Mouse (Mus musculus): ENCODE results near the gene Zdhhc24.

The Zdhhc24 gene

DNA sequence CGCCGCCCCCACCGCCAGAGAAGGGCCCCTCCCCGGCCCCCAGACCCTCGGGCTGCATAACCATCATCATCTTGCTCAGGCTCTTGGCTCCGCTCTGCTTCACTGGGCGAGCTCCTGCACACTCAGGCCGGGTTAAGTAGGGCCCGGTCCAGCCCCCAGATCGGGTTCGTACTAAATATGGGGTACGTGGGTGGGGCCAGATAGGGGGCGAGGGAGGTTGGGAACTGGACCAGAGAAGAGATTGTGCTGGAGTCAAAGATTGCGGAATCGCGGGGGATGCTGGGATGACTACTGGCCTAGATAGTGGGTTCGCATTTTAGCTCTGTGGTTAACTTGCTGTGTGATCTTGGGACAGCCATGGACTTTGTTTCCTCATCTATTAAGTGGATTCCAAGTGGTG lies 683 bp upstream of the Zdhhc24 start, which contains the start of gene Actn3:
Gene Actn3, minus strand, starts transcription at position 125 of the 400 bp plus-strand sequence.
- DNase-seq (ENCODE audit: low read depth, low spot score) = no peak

DNA sequence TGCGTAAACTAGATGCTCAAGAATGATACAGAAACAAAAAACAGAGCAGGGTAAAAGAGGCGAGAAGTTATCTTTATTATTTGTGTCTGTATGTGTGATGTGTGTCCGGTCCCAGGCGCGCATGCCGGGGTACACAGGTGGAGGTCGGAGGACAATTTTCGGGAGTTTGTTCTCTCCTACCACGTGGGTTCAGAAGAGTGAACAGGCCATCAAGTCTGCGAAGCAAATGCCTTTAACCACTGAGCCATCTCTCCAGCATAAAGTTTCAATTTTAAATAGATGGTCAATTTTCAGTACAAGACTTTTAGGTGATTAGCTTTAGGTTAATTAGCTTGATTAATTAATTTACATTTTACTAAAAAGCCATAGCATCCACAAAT lies 846 bp downstream of the Zdhhc24 start:
- DNase-seq (ENCODE audit: low read depth, low spot score) = no peak

DNA sequence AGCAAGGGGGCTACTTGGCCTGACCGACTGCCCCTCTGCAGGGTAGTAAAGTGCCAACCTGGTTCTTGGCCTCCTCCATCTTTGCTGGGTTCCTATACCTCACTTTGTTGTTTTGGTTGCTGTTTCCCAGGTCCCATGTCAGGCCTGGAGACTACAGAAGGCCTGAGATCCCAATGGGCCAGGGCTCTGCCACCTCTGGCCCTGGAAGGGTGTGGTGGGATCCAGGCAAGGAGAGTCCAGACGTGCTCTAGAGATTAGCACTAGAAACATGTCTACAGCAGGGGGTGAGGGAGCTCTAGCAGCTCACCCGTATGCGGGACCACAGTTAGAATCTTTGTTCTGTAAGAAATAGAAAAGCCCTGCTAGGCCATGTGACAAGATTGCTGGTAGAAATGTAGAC lies 5.5 kb downstream of the Zdhhc24 start:
- DNase-seq (ENCODE audit: low read depth, low spot score) = no peak

DNA sequence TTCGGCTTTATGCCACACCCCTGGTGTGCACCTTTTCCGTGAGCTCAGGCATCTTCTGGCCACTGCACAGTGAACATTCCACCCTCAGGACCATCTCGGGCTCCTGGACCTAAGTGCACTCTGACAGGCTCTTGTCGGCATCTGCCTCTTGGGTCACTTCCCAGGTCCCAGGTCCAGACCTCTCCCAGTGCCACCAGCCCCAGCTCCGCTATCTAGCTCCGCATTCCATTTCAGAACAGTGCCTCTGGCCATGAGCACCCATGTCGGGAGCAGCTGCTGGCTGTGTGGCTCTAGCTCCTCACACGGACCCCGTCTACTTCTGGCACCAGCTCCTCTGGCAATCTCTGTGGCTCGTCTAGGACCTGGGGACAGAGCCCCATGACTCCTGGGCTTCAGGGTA lies 11.3 kb downstream of the Zdhhc24 start:
- DNase-seq (ENCODE audit: low read depth, low spot score) = no peak

DNA sequence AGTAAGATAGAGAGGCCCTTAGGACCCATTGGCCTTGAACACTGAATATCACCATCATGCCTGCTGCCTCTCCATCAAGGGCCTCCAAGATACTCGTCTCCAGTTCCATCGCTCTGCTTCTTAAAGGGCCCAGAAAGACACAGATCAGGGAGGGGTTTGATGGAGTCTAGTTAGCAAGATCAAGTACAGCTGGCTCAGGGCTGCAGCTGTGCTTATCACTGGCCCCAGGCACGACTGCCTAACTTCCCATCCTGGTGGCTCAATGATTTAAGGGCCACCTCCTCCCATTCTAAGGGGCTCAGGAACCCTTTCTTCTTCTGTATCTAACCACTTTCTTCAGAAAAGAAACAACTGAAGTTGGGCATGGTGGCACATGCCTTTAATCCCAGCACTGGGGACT lies 13.3 kb downstream of the Zdhhc24 start:
- DNase-seq (ENCODE audit: low read depth, low spot score) = no peak

DNA sequence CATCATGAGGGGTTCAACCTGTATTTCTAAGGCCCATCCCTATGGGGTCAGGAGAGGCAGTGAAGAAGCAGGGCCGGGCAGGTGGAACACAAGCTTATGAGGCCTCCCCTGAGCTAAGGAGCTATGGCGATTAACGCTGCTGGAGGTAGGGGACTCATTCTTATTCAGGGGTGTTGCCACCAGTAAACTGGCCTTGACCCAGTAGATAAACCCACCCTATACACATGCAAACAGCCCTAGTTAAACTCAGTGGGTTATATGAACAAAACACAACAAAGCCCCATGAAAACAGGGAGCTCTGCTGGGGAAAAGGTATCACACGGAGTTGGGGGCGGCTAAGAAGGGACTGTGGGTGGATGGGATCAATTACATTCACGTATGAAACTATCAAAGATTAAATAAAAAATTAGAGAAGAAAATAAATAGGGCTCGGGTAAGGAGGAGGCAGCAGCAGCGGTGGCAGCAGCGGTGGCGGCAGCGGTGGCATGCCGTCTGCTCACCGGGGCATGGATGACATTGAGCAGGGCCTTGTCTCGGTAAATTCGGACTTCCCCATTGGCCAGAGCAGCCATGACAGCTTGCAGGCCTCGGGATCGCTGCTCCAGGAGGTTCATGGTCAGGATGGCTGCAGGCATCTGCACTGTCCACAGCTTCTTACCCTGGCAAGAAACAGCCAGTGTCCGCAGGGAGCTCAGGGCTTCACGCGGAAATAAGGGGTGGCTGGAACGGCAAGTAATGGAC lies 18.5 kb downstream of the Zdhhc24 start:
- no peak for DNase-seq (ENCODE audit: low read depth, low spot score)

DNA sequence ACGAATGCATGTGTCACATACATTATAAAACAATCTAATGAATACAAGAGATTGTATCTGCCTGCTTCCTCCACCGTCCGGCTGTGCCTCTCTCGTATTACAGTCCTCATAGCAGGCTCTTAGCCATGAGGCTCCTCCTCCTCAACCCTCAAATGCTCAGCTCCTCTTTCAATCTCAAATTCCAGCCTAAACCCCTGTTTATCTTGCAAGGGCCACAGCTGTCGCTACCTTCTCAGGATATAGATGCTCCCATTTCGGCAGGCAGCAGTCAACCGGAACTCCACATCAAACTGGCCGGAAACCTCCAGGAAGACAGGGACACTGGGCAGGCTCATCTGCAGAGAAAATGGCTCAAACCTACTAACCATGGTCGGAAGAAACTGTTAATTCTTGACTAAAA lies 20.5 kb downstream of the Zdhhc24 start:
- no peak for DNase-seq (ENCODE audit: low read depth, low spot score)

DNA sequence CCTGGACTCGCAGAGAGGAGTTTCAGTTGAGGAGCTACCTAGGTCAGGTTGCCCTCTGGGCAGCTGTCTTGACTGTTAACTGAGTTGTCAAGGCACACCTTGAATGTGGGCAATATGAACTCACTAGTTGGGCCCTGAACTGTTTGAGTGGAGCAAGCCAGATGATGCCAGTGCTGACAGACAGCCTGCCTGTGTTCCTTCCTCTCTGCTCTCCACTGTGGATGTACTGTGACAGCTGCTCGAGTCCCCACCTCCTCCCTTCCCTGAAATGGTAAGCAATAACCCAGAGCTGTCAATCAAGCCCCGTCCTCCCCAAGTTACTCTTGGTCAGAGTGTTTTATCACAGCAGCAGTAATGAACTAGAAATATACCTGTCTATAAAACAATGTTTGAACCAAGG lies 21.4 kb downstream of the Zdhhc24 start:
- no peak for DNase-seq (ENCODE audit: low read depth, low spot score)

DNA sequence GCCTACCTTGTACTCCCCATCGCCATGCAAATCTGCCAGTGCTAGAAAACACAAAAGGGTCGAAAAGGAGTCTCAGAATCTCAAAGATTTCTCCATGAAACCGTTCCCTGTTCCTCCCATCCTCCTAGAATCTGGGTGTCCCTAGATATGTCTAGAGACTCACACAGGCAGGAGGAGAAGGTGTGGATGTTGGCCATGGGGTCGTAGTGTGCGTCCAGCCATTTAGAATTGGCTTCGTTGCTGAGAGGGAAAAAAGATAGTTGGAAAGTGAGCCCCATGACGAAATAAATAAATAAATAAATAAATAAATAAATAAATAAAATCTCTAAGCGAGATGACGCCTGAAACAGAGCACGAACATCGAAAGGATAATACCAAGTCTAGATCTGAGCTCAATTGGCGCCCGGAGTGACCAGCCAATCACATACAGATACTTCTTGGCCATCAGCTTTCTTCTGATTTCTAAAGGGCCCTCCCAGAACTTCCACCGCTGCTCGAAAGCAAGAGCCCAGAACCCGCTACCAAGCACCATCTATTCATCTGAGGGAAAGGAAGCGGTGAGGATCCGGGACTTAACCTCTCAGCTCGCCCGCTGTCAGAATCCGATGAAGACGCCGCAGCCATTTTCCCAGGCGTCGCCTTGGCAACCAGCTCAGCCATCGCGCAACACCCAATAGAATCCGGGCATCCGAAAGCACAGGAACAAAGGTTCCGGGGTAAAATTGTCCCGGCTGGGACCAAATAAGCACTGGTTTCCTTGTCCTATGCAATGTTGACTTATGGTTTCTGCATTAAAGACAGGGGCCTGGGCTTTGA lies 27.7 kb downstream of the Zdhhc24 start, which contains the start of gene Bbs1:
Gene Bbs1, minus strand, starts transcription at position 650 of the 816 bp plus-strand sequence.
- peak; percentile 80 for DNase-seq (ENCODE audit: low read depth, low spot score)

DNA sequence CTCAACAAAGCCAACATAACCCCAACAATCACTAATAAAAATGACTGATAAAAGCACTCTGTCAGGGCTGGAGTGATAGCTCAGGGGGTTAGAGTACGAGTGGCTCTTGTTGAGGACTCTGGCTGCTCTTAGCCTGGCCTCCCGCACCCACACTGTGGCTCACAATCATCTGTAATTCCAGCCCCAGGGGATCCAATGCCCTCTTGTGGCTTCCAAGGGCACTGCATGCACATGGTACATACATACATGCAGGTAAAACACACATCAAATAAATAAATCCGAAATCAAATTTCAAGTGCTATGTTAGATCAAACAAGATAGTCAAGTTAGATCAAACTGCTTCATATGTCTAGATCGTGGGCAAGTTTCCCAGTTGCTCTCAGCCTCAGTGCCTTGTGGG lies 29.6 kb downstream of the Zdhhc24 start:
- DNase-seq (ENCODE audit: low read depth, low spot score) = peak; percentile 18

DNA sequence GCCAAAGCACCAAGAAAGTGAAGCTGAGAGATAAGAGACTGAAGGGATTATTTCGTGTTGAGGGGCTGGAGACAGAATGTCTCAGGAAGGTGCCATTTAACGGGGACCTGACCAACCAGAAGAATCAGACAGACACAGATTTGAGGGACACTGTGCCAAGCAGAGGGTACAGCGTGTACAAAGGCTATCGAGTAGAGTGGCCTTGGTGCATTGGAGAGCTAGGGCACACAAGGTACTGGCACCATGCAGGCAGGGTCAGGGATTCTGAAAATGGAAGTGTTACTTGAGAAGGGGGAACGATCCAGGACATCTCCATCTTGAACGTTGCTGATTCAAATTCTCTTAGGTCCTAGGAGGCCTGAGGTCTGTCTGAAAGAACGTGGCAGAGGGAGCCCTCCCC lies 30.9 kb downstream of the Zdhhc24 start:
- DNase-seq (ENCODE audit: low read depth, low spot score) = no peak

DNA sequence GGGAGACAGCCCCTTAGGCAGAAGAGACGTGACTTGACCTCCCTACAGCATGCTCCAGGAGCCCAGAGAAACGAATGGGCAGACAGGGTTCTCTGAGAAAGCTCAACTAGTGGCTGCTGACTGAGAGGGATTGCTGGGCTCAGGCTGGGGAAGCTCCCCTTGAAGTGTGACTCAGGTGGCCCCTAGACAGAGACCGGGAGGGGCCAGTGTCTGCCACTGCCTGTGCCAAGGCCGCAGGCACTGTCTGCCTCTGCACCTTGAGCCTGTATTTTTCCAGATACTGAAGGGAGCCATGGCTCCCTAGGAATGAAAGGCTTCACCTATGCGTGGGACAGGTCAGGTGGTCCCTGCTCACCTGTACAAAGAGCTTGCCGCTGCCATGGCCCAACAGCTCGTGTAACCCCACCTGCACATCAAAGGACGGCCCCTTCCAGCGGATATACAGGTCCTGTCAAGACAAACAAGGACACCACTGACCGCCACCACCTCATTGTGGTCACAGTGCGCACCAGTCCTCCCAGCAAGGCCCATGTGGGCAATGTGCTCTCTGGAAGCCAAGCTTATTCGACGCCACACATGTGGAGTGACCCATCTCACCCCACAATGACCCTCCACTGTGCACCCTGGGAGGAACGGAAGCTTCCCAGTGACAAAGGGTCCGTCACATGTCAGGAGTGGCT lies 37.6 kb downstream of the Zdhhc24 start:
- DNase-seq (ENCODE audit: low read depth, low spot score) = no peak

DNA sequence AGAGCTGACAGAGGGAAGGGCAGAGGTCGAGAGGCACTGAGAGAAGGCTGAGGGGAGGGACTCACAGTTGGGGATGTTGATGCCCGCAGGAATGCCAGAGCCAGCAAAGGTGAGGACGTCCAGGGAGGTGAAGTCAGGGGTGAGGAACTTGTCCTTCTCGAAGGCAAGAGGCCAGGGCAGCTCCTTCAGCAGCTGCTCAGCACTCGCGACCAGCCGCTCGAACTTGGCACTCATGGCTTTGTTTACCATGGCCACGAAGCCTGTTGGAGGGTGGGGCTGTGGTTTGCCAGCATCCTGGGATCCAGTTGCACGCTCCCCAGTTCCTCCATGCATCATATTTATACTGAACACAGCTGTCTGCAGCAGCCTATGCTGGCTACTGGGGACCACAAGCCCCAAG lies 38.4 kb downstream of the Zdhhc24 start:
- DNase-seq (ENCODE audit: low read depth, low spot score) = no peak

DNA sequence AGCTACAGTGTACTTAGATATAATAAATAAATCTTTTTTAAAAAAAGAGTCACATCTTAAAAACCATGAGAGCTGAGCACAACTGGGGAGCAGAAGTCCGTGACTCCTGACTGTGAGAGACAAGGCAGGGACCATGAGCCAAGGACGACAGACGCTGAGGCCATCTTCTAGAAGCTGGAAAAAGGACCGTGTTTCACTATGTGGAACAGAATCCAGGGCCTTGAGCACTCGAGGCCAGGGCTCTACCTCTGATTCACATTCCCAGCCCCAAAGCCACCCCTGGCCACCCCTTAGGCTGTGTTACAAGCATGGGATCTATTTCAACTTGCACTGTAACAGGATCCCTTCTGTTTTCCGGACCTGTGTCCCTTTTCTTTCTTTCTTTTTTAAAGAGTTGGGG lies 41.2 kb downstream of the Zdhhc24 start:
- DNase-seq (ENCODE audit: low read depth, low spot score) = no peak

DNA sequence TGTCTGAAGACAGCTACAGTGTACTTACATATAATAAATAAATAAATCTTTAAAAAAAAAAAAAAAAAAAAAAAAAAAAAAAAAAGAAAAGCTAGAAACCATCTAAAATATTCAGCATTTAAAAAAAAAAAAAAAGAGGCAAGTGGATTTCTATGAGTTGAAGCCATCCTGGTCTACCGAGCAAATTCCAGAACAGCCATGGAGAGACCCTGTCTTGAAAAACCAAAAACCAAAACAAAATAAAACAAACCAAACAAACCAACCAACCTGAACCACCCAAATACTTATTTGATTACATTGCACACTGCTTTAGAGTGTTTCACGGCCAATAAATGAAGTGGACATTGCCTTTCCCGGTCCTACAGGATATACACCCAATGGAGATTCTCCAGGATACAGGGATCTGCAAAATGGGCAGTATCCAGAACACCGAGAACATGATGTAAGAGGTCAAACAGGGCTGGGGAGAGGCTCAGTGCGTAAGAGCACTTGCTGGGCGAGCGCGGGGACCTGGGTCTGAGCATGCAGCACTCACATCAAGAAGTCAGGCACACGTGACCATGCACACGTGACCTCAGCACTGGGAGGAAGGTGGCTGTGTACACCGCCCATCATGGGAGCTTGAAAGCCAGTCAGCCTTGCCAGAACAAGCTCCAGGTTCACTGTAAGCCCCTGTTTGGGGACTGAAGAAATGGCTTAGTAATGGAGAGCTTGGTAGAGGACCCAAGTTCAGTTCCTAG lies 46.8 kb downstream of the Zdhhc24 start:
- DNase-seq (ENCODE audit: low read depth, low spot score) = no peak

DNA sequence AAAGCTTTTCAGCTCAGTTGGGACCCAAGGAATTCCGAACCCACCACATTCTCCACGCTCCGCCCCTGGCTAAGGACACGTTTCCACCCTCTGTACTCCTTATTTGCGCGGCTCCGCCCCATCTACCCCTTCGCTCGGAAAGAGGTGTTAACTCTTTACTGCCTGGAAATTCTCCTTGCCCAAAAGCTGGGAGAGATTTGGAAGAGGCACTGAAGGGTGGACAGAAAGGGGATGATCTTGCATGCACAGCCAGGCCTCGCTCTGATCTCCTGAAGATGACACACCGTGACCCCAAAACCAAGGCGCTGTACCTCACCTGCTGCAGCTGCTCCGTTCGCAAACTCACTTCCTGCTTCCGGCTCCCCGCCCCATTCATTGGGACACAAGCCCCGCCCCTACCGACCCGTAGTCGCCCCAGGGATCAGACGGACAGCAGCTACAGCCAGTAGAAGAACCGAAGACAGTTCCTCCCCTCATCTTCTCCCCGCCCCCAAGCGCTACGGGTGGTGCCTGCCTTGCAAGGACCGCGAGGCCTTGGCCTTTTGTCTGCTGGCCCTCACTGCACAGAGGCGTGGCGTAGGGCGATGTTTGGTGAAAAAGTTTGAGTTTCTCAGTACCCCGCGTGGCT lies 49.5 kb downstream of the Zdhhc24 start, which contains the start of gene Dpp3:
Gene Dpp3, minus strand, starts transcription at position 384 of the 628 bp plus-strand sequence.
- peak; percentile 97 for DNase-seq (ENCODE audit: low read depth, low spot score)

DNA sequence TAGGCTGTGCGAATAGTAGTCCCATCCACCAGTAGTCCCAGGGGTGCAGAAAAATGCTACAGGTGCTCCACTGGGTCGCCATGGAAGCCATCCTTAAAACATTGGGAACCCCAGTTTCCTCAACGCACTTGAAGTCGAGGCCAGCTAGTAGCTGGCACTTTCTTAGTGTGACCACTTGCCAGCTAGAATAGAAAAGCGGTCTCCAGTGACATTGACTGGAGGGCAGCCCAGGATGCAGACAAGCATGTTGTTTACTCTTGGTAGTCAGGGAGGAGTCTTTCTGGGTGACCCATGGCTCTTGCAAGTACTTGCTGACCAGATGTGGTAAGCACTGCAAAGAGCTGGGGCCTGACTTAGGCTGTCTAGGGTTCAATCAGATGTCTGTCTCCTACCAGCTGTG lies 50.3 kb downstream of the Zdhhc24 start:
- no peak for DNase-seq (ENCODE audit: low read depth, low spot score)
